Mouse (Mus musculus) liver, embryonic 13.5 days (tissue): ENCODE measurements around the gene Zfp27. TPM values are rescaled to one million over a fixed set of nuclear protein-coding genes. Genes with fewer than 3 reads are reported as not detected.

Experiments used
- ATAC-seq: fragments of 200-750 bp; cut with Nextera tagmentation; 2 replicates; pipeline ENCODE4 v1.8.0; 2017; ENCODE audit warnings: low read depth, mild to moderate bottlenecking, moderate number of reproducible peaks, moderate library complexity
- DNase-seq: peaks from one replicate; pipeline ENCODE4 v3.0.0; 2022
- H3K27ac ChIP-seq: fragments of 300-500 bp; sonication (generic); 2 replicates; pipeline ENCODE4 v1.5.1; 2015; ENCODE audit warnings: moderate library complexity, mild to moderate bottlenecking, inconsistent platforms
- H3K27me3 ChIP-seq: fragments of 300-500 bp; sonication (generic); 2 replicates; pipeline ENCODE4 v1.6.1; 2015; ENCODE audit warnings: mild to moderate bottlenecking, inconsistent platforms
- H3K36me3 ChIP-seq: fragments of 300-500 bp; sonication (generic); 2 replicates; pipeline ENCODE4 v1.6.1; 2015; ENCODE audit warnings: mild to moderate bottlenecking, inconsistent platforms
- H3K4me1 ChIP-seq: fragments of 300-500 bp; sonication (generic); replicated peaks from 2 replicates; pipeline ENCODE4 v1.6.1; 2015; ENCODE audit warnings: inconsistent platforms
- H3K4me2 ChIP-seq: fragments of 300-500 bp; sonication (generic); 2 replicates; pipeline ENCODE4 v1.6.1; 2015; ENCODE audit warnings: inconsistent platforms, mild to moderate bottlenecking, moderate library complexity
- H3K4me3 ChIP-seq: fragments of 300-500 bp; sonication (generic); replicated peaks from 2 replicates; pipeline ENCODE4 v1.5.1; 2015; ENCODE audit warnings: mild to moderate bottlenecking, inconsistent platforms
- H3K9ac ChIP-seq: fragments of 300-500 bp; sonication (generic); 2 replicates; pipeline ENCODE4 v1.6.1; 2015; ENCODE audit warnings: mild to moderate bottlenecking, inconsistent platforms
- H3K9me3 ChIP-seq: fragments of 300-500 bp; sonication (generic); replicated peaks from 2 replicates; pipeline ENCODE4 v1.6.1; 2016; ENCODE audit warnings: inconsistent platforms
- WGBS: fragments of 180-500 bp; shearing (Covaris S2); methylation state at CpG from one replicate; pipeline ENCODE4 v1.1.7; 2015; ENCODE audit not compliant: insufficient replicate concordance; 5-methylcytosine and 5-hydroxymethylcytosine counted together
- polyA plus RNA-seq: library from polyadenylated mRNA; unstranded; fragments of >200 nt; fragmentation: Nextera tagmentation; extraction: Ambion mirVana; gene quantifications from 2 replicates; pipeline ENCODE4 v1.2.1, GENCODE M21; 2015

The Zfp27 gene
- polyA plus RNA-seq, result 1.9 and 2.3 TPM in 2 replicates

- peak; percentile 63 for DNase-seq
- WGBS, result under 1% methylated on average over 22 of the region's 22 CpGs
- ATAC-seq, result peak; percentile 78
Measured at GRCm38 (mm10) chr7:29905966-29906681, at the start of gene Zfp27. Gene Zfp27 (minus strand): TSS chr7:29906572.

GRCm38 (mm10) chr7:29954731-29955130 is 48.4 kb upstream of the Zfp27 start:
- Histone ChIP-seq H3K9ac (peak overlapping the region; percentile 89), H3K36me3 (peaks cover 10% of the 10 kb centered on the region; the same call in 1 of the 2 replicates), H3K27me3 (no peaks in the 10 kb centered on the region), H3K9me3 (no peaks in the 10 kb centered on the region), H3K27ac (0 out of 2 replicates have a peak overlapping the region, but pooled peaks have one; percentile 82), H3K4me2 (peak overlapping the region; percentile 80), H3K4me1 (peaks cover 12% of the 10 kb centered on the region), H3K4me3 (peak overlapping the region; percentile 75)
- DNase-seq (peak; percentile 64), ATAC-seq (no peak)
- 16% methylated on average over 4 of the region's 4 CpGs for WGBS

More at GRCm38 (mm10) chr7:29905966-29906681, at the start of gene Zfp27:
- Histone ChIP-seq H3K27me3 (no peaks in the 10 kb centered on the region), H3K9ac (peak within 1 kb of the TSS; percentile 75), H3K4me2 (peak within 1 kb of the TSS; percentile 75), H3K27ac (peak within 1 kb of the TSS; percentile 81), H3K4me1 (peaks cover 17% of the 10 kb centered on the region), H3K4me3 (peak within 1 kb of the TSS; percentile 70), H3K36me3 (peaks cover 13% of the 10 kb centered on the region), H3K9me3 (no peaks in the 10 kb centered on the region)

GRCm38 (mm10) chr7:29953513-29954401 is 47.4 kb upstream of the Zfp27 start, which contains the start of gene Zfp74:
Gene Zfp74 (minus strand): TSS chr7:29954089.
- Histone ChIP-seq H3K36me3 (peaks cover 14% of the 10 kb centered on the region; the same call in 1 of the 2 replicates), H3K27ac (peak within 1 kb of the TSS; percentile 82), H3K4me1 (peaks cover 12% of the 10 kb centered on the region), H3K9ac (peak within 1 kb of the TSS; percentile 89), H3K4me3 (peak within 1 kb of the TSS; percentile 75), H3K9me3 (no peaks in the 10 kb centered on the region), H3K4me2 (peak within 1 kb of the TSS; percentile 80), H3K27me3 (no peaks in the 10 kb centered on the region)
- DNase-seq (peak; percentile 75), ATAC-seq (peak; percentile 95)
- under 1% methylated on average over 52 of the region's 52 CpGs for WGBS

- Histone ChIP-seq H3K27ac (peak overlapping the region; percentile 82), H3K4me3 (peak overlapping the region; percentile 75), H3K9ac (peak overlapping the region; percentile 89), H3K4me1 (peaks cover 12% of the 10 kb centered on the region), H3K4me2 (peak overlapping the region; percentile 80), H3K27me3 (no peaks in the 10 kb centered on the region), H3K9me3 (no peaks in the 10 kb centered on the region), H3K36me3 (peaks cover 16% of the 10 kb centered on the region; the same call in 1 of the 2 replicates)
- DNase-seq (no peak), ATAC-seq (no peak)
- WGBS, result 35% methylated on average over 10 of the region's 10 CpGs
Measured at GRCm38 (mm10) chr7:29953086-29953485, 46.7 kb upstream of the Zfp27 start.

- DNase-seq, result no peak
- Histone ChIP-seq H3K9me3 (no peaks in the 10 kb centered on the region), H3K27ac (no peak overlapping the region), H3K36me3 (peaks cover 11% of the 10 kb centered on the region), H3K4me3 (no peak overlapping the region), H3K9ac (no peak overlapping the region), H3K27me3 (no peaks in the 10 kb centered on the region), H3K4me2 (no peak overlapping the region), H3K4me1 (no peaks in the 10 kb centered on the region)
- 66% methylated on average over 2 of the region's 2 CpGs for WGBS
- ATAC-seq, result no peak
Measured at GRCm38 (mm10) chr7:29944201-29944600, 37.8 kb upstream of the Zfp27 start.

GRCm38 (mm10) chr7:29943720-29944119 is 37.3 kb upstream of the Zfp27 start:
- no peaks in the 10 kb centered on the region for H3K9me3 ChIP-seq
- DNase-seq (no peak), ATAC-seq (no peak)
- no peaks in the 10 kb centered on the region for H3K4me1 ChIP-seq
- peaks cover 11% of the 10 kb centered on the region for H3K36me3 ChIP-seq
- H3K4me3 ChIP-seq, result no peak overlapping the region
- H3K9ac ChIP-seq, result no peak overlapping the region
- H3K27me3 ChIP-seq, result no peaks in the 10 kb centered on the region
- H3K27ac ChIP-seq, result no peak overlapping the region
- no peak overlapping the region for H3K4me2 ChIP-seq
- WGBS, result 56% methylated on average over 2 of the region's 2 CpGs

GRCm38 (mm10) chr7:29942740-29943139 is 36.4 kb upstream of the Zfp27 start:
- H3K4me1 ChIP-seq, result no peaks in the 10 kb centered on the region
- DNase-seq (no peak), ATAC-seq (no peak)
- no peaks in the 10 kb centered on the region for H3K9me3 ChIP-seq
- no peak overlapping the region for H3K4me3 ChIP-seq
- H3K27ac ChIP-seq, result no peak overlapping the region
- 62% methylated on average over 2 of the region's 2 CpGs for WGBS
- H3K9ac ChIP-seq, result no peak overlapping the region
- H3K27me3 ChIP-seq, result no peaks in the 10 kb centered on the region
- no peak overlapping the region for H3K4me2 ChIP-seq
- H3K36me3 ChIP-seq, result peaks cover 8% of the 10 kb centered on the region; the same call in 1 of the 2 replicates

GRCm38 (mm10) chr7:29941027-29941426 is 34.7 kb upstream of the Zfp27 start:
- ATAC-seq (no peak), DNase-seq (no peak)
- Histone ChIP-seq H3K4me2 (no peak overlapping the region), H3K36me3 (peaks cover 20% of the 10 kb centered on the region), H3K27me3 (no peaks in the 10 kb centered on the region), H3K4me3 (no peak overlapping the region), H3K4me1 (no peaks in the 10 kb centered on the region), H3K9ac (no peak overlapping the region), H3K9me3 (no peaks in the 10 kb centered on the region), H3K27ac (no peak overlapping the region)
- 85% methylated on average over 11 of the region's 11 CpGs for WGBS

- Histone ChIP-seq H3K36me3 (peaks cover 41% of the 10 kb centered on the region), H3K9ac (no peak overlapping the region)
Measured at GRCm38 (mm10) chr7:29938856-29939255, 32.5 kb upstream of the Zfp27 start.

GRCm38 (mm10) chr7:29922780-29923179 is 16.4 kb upstream of the Zfp27 start:
- no peaks in the 10 kb centered on the region for H3K27me3 ChIP-seq
- H3K4me1 ChIP-seq, result 0 out of 2 replicates have a peak, but pooled peaks cover 3% of the 10 kb centered on the region
- H3K36me3 ChIP-seq, result no peaks in the 10 kb centered on the region
- 48% methylated on average over 2 of the region's 2 CpGs for WGBS
- DNase-seq (no peak), ATAC-seq (no peak)
- H3K9ac ChIP-seq, result no peak overlapping the region
- no peak overlapping the region for H3K27ac ChIP-seq
- no peak overlapping the region for H3K4me3 ChIP-seq
- H3K4me2 ChIP-seq, result no peak overlapping the region
- 0 out of 2 replicates have a peak, but pooled peaks cover 3% of the 10 kb centered on the region for H3K9me3 ChIP-seq

More at GRCm38 (mm10) chr7:29938856-29939255, 32.5 kb upstream of the Zfp27 start:
- Histone ChIP-seq H3K4me2 (no peak overlapping the region), H3K27ac (no peak overlapping the region), H3K4me3 (no peak overlapping the region), H3K4me1 (no peaks in the 10 kb centered on the region), H3K9me3 (no peaks in the 10 kb centered on the region), H3K27me3 (no peaks in the 10 kb centered on the region)
- WGBS, result 72% methylated on average over 6 of the region's 6 CpGs
- DNase-seq (no peak), ATAC-seq (no peak)
